Mouse (Mus musculus) bone marrow, adult 2 months (tissue): Measurements from ENCODE around the gene Rgl1.

Experiments used
- CTCF ChIP-seq: fragments of 200-500 bp; IDR thresholded peaks from 2 replicates; pipeline ENCODE4 v1.5.1; 2011; ENCODE audit warnings: low read length, control low read depth; ENCODE audit not compliant: control insufficient read depth, insufficient read depth
- POLR2A ChIP-seq: fragments of 200-500 bp; IDR thresholded peaks from 2 replicates; pipeline ENCODE4 v1.6.1; 2011; ENCODE audit warnings: low read depth, mild to moderate bottlenecking, control low read depth, low read length, borderline replicate concordance; ENCODE audit not compliant: control insufficient read depth

DNA sequence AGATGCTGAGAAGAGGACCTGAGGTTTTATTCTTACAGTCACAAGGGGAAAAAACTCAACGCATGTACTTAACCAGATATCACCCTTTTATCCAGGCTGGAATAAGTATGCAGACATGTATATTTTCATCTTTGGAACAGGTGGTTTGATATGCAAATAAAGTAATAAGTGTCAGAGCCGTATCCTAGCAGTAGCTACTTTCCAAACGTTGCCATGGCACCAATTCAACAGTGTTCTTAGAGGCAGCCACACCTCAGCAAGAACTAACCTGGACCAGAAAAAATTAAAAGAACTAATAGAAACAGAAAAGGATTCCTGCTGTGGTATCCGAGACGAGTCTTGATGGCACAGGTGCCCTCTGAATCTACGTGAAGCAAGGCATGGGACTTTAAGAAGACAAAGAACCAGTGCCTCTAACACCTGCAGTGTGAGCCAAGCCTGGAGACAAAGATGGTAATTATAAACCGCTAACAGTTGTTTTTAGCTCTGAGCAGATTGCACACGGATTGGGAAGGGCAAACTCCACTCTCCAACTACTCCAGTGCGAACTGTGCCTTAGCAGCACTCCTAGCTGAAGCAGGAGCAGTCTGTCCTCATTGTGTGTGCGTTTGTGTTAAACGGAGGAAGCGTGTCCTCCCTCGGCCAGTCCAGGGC, 15.7 kb downstream of the Rgl1 start, which contains the start of gene Apobec4:
- TF ChIP-seq CTCF: no peak
- no peak for TF ChIP-seq POLR2A
